Mouse (Mus musculus) embryonic facial prominence, embryonic 11.5 days (tissue): Measurements from ENCODE around the gene Rasgrf1. TPM values are rescaled to one million over a fixed set of nuclear protein-coding genes. Genes with fewer than 3 reads are reported as not detected.

ENCODE experiments used
- ATAC-seq: fragments of 200-750 bp; cut with Nextera tagmentation; replicated peaks from 2 replicates; pipeline ENCODE4 v1.8.0; 2017; ENCODE audit warnings: low read depth; ENCODE audit not compliant: insufficient number of reproducible peaks, low FRiP score, low TSS enrichment
- DNase-seq: peaks from one replicate; pipeline ENCODE4 v3.0.0-alpha.2; 2015; ENCODE audit warnings: low spot score
- H3K27ac ChIP-seq: fragments of 300-500 bp; sonication (generic); replicated peaks from 2 replicates; pipeline ENCODE4 v1.5.1; 2014; ENCODE audit warnings: mild to moderate bottlenecking, low read depth, low read length, control low read depth
- H3K27me3 ChIP-seq: fragments of 300-500 bp; sonication (generic); 2 replicates; pipeline ENCODE4 v1.6.1; 2014; ENCODE audit warnings: mild to moderate bottlenecking, low read length, moderate library complexity, mixed read lengths; ENCODE audit not compliant: control insufficient read depth, insufficient read depth
- H3K36me3 ChIP-seq: fragments of 300-500 bp; sonication (generic); replicated peaks from 2 replicates; pipeline ENCODE4 v1.6.1; 2014; ENCODE audit warnings: low read depth, mild to moderate bottlenecking, low read length, moderate library complexity, mixed read lengths; ENCODE audit not compliant: control insufficient read depth, insufficient read depth
- H3K4me1 ChIP-seq: fragments of 300-500 bp; sonication (generic); 2 replicates; pipeline ENCODE4 v1.6.1; 2014; ENCODE audit warnings: low read length, mixed read lengths; ENCODE audit not compliant: control insufficient read depth, insufficient read depth
- H3K4me2 ChIP-seq: fragments of 300-500 bp; sonication (generic); 2 replicates; pipeline ENCODE4 v1.6.1; 2014; ENCODE audit warnings: low read depth, mild to moderate bottlenecking, control low read depth, low read length, moderate library complexity
- H3K4me3 ChIP-seq: fragments of 300-500 bp; sonication (generic); 2 replicates; pipeline ENCODE4 v1.5.1; 2014; ENCODE audit warnings: low read depth, low read length, control low read depth
- H3K9ac ChIP-seq: fragments of 300-500 bp; sonication (generic); replicated peaks from 2 replicates; pipeline ENCODE4 v1.6.1; 2014; ENCODE audit warnings: mild to moderate bottlenecking, control low read depth, low read length
- H3K9me3 ChIP-seq: fragments of 300-500 bp; sonication (generic); replicated peaks from 2 replicates; pipeline ENCODE4 v1.6.1; 2016; ENCODE audit warnings: mild to moderate bottlenecking, low read length, inconsistent platforms, mixed read lengths; ENCODE audit not compliant: control insufficient read depth
- WGBS: fragments of 180-500 bp; shearing (Covaris S2); extraction: QIAGEN DNeasy Blood & Tissue Kit; methylation state at CpG from one replicate; pipeline ENCODE4 v1.1.7; 2014; 5-methylcytosine and 5-hydroxymethylcytosine counted together
- polyA plus RNA-seq: library from polyadenylated mRNA; unstranded; fragments of >200 nt; fragmentation: Nextera tagmentation; extraction: Ambion mirVana; gene quantifications from 2 replicates; pipeline ENCODE4 v1.2.1, GENCODE M21; 2014

Gene Rasgrf1
- polyA plus RNA-seq, 1 experiment from 2014 or later: not detected

DNA sequence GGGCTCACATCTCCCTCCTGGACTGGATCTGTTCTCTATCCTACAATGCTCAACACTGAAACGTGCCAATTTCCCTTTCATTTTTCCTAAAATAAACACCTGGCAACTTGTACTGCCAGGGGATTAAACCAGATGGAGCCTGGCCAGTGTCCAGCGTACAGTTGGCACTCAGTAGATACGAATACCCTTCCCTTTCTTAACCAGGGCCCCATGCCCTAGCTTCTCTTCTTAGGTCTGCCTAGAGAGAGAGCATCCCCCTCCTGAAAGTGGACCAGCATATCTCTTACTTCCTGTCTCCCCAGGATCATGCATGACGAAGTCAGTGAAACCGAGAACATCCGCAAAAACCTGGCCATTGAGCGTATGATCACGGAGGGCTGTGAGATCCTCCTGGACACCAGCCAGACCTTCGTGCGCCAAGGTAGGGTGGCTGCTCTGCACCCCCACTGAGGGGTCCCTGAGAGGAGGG, 64.8 kb downstream of the Rasgrf1 start:
- WGBS: 86% methylated on average over 10 of the region's 10 CpGs
- no peaks in the 10 kb centered on the region for H3K4me1 ChIP-seq

DNA sequence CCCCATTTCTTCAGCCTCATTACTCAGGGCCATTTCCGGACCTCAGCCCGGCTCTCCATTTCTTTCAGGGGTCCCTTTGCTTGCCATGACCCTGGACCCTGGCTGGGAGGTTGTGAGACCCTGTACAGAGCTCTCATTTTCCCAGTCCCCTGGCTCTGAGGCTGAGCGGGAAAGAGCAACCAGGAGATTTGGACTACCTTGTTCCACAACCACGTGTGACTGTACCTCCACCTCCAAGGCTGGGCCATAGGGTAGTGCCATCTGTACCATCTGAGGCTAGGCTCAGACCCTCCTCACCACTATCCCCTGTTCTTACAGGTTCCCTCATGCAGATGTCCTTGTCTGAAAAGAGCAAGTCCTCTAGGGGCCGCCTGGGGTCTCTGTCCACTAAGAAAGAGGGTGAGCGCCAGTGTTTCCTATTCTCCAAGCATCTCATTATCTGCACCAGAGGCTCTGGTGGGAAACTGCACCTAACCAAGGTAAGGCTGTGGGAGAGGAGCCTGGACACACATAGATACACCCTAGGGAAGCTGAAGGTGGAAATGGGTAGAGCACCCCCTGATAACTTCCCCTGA, 66.7 kb downstream of the Rasgrf1 start:
- WGBS: 71% methylated on average over 6 of the region's 6 CpGs
- H3K4me3 ChIP-seq: no peak overlapping the region

More for the DNA sequence above, 64.8 kb downstream of the Rasgrf1 start:
- Histone ChIP-seq H3K9ac (no peak overlapping the region), H3K4me3 (no peak overlapping the region), H3K9me3 (no peaks in the 10 kb centered on the region), H3K4me2 (no peak overlapping the region), H3K36me3 (no peaks in the 10 kb centered on the region), H3K27ac (no peak overlapping the region), H3K27me3 (no peaks in the 10 kb centered on the region)
- DNase-seq (no peak), ATAC-seq (no peak)

DNA sequence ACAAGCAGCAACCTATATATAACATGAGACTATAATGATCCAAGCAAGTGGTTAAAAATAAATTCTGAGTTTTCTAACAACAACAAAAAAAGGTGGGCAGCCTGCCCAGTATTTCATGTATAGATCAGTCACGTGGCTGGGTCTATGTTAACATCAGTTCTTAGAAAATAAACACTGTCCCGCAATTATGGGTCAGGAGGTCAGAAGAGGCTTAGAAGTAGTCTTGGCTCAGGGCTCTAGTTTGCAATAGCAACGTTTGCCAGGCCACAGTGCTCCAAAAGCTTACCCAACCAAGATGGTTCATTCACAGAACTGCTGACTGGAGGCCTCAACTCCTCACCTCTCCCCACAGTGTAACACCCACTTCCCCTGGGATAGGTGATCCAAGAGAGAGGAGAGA, 69.5 kb downstream of the Rasgrf1 start:
- DNase-seq (no peak), ATAC-seq (no peak)
- no peak overlapping the region for H3K9ac ChIP-seq
- H3K9me3 ChIP-seq: no peaks in the 10 kb centered on the region
- no peaks in the 10 kb centered on the region for H3K4me1 ChIP-seq
- no peaks in the 10 kb centered on the region for H3K36me3 ChIP-seq
- WGBS: 35% methylated on average over 3 of the region's 3 CpGs
- no peak overlapping the region for H3K27ac ChIP-seq
- no peaks in the 10 kb centered on the region for H3K27me3 ChIP-seq
- H3K4me2 ChIP-seq: no peak overlapping the region
- H3K4me3 ChIP-seq: no peak overlapping the region

More for the DNA sequence above, 66.7 kb downstream of the Rasgrf1 start:
- no peaks in the 10 kb centered on the region for H3K36me3 ChIP-seq
- no peak overlapping the region for H3K27ac ChIP-seq
- no peaks in the 10 kb centered on the region for H3K9me3 ChIP-seq
- H3K4me1 ChIP-seq: no peaks in the 10 kb centered on the region
- no peak for ATAC-seq
- no peak overlapping the region for H3K4me2 ChIP-seq
- no peak overlapping the region for H3K9ac ChIP-seq
- DNase-seq: no peak
- no peaks in the 10 kb centered on the region for H3K27me3 ChIP-seq

DNA sequence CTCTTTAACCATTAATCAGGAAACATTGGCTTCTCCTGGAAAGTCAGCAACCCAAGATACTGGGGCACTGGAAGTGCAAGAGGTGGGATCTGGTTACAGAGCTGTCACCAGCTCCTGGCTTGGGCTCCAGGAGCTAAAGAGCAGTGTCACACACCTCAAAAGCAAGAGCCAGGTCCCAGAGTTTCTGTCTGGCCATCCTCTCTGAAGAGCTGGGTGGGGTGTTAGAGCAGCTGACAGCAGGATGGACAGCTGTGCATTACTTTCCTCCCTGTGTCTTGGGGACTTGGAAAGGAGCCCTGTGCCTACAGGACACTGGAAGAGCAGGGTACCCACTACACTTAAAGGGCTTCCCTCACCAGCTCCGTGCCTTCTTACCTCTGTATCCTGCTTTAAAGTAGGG, 72.5 kb downstream of the Rasgrf1 start:
- ATAC-seq (no peak), DNase-seq (no peak)
- no peak overlapping the region for H3K9ac ChIP-seq
- no peak overlapping the region for H3K4me3 ChIP-seq
- H3K36me3 ChIP-seq: no peaks in the 10 kb centered on the region
- no peak overlapping the region for H3K4me2 ChIP-seq
- H3K9me3 ChIP-seq: no peaks in the 10 kb centered on the region
- no peak overlapping the region for H3K27ac ChIP-seq
- no peaks in the 10 kb centered on the region for H3K4me1 ChIP-seq
- H3K27me3 ChIP-seq: no peaks in the 10 kb centered on the region
- 87% methylated on average over 1 of the region's 1 CpGs for WGBS

DNA sequence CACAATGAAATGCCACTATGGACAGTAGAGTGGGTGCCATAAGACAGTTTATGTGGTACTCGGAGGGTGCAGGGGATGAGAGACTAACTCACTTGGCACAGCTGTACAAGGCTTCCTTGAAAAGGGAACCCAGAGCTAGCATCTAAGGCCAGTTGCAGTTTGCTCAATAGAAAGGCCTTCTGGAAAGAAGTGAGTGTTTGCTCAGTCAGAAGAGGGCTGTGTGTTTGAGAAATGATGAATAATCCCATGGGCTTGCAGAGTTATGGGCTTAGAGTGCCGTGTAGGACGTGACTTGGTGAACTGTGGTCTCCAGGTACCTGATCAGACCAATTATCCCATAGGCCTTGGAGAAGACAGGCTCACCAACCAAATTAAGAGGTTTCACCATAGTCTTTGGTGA, 78.3 kb downstream of the Rasgrf1 start:
- Histone ChIP-seq H3K27ac (no peak overlapping the region), H3K4me2 (no peak overlapping the region), H3K27me3 (no peaks in the 10 kb centered on the region), H3K36me3 (no peaks in the 10 kb centered on the region), H3K9ac (no peak overlapping the region), H3K9me3 (no peaks in the 10 kb centered on the region), H3K4me3 (no peak overlapping the region), H3K4me1 (no peaks in the 10 kb centered on the region)
- DNase-seq (no peak), ATAC-seq (no peak)
- 85% methylated on average over 3 of the region's 3 CpGs for WGBS

DNA sequence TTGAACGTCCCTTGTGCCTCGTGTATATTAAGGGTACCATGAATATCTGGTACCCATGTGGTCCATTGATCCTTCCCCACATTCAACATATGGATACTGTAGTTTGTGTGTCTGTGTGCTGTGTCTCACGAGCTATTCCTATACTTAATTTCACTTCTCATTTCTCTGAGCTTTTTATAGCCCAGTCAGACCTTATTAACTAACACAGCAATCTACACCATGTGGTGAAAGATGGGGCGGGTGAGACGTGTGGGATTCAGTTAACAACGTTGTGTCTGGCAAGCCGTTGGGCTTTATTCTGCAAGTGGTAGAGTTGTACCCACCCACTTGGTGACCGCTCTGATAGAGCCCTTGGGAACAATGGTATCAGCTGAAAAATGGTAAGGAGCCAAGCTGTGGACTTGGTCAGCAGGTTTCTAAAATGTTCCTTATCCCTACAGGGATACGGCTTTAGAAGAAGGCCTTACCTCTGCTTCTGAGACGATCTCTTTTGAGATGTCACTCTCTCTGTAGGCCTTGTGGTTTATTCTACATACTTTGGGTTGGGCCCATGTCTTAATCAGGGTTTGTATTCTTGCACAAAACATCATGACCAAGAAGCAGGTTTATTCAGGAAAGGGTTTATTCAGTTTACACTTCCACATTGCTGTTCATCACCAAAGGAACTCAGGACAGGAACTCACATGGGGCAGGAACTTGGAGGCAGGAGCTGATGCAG, 79.3 kb downstream of the Rasgrf1 start:
- WGBS: 88% methylated on average over 10 of the region's 10 CpGs

DNA sequence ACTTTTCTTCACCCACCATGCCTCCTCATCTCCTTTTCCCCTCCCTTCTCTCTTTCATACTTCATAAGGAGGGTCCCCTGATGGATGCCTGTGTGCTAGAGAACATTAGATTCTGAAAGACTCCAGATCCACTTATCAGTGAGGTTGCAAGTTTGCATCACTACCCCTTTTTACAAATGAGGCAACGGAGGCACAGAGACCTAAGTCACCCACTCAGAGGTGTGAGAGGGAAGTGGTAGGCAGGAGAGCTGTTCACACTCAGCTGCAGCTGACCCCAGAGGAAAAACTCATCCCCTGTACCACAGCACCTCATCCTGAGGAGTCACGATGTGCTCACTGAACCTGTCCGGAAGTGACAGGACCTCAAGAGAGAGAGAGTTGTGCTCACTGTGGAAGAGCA, 96.7 kb downstream of the Rasgrf1 start:
- no peak overlapping the region for H3K9ac ChIP-seq
- no peaks in the 10 kb centered on the region for H3K27me3 ChIP-seq
- no peak overlapping the region for H3K27ac ChIP-seq
- no peak for ATAC-seq
- no peaks in the 10 kb centered on the region for H3K9me3 ChIP-seq
- H3K4me1 ChIP-seq: no peaks in the 10 kb centered on the region
- H3K4me3 ChIP-seq: no peak overlapping the region
- no peak overlapping the region for H3K4me2 ChIP-seq
- no peaks in the 10 kb centered on the region for H3K36me3 ChIP-seq
- 90% methylated on average over 3 of the region's 3 CpGs for WGBS
- DNase-seq: no peak

More for the DNA sequence above, 79.3 kb downstream of the Rasgrf1 start:
- Histone ChIP-seq H3K4me2 (no peak overlapping the region), H3K4me1 (no peaks in the 10 kb centered on the region), H3K4me3 (no peak overlapping the region), H3K36me3 (no peaks in the 10 kb centered on the region), H3K27ac (no peak overlapping the region), H3K27me3 (no peaks in the 10 kb centered on the region), H3K9me3 (no peaks in the 10 kb centered on the region), H3K9ac (no peak overlapping the region)
- no peak for ATAC-seq
- DNase-seq: no peak

DNA sequence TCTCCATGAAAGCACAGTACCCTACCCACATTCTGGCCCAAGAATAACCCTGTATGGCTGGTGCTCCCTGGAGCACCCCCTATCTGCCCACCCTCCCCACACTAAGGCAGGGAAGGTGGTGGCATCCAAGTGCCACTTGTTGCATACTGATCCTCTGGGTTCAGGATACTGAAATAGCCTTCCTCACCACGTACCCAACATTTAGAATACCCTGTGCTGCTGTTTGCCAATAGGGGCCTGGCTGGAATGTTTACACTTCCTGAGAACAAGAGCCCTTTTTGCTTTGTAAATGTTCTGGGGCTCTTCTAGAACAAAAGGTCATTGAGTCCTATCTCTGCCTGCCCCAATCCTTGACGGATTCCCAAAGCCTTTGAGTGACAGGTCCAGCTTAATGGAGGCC, 97.4 kb downstream of the Rasgrf1 start:
- DNase-seq: no peak
- WGBS: 15% methylated on average over 2 of the region's 2 CpGs

More for the DNA sequence above, 97.4 kb downstream of the Rasgrf1 start:
- H3K27ac ChIP-seq: no peak overlapping the region
- H3K36me3 ChIP-seq: no peaks in the 10 kb centered on the region
- no peak overlapping the region for H3K9ac ChIP-seq
- H3K4me2 ChIP-seq: no peak overlapping the region
- no peak for ATAC-seq
- no peaks in the 10 kb centered on the region for H3K4me1 ChIP-seq
- H3K4me3 ChIP-seq: no peak overlapping the region
- H3K9me3 ChIP-seq: no peaks in the 10 kb centered on the region
- H3K27me3 ChIP-seq: no peaks in the 10 kb centered on the region
